Mouse (Mus musculus): ENCODE measurements around the gene Atf2. TPM values are rescaled to one million over a fixed set of nuclear protein-coding genes. Genes with fewer than 3 reads are reported as not detected.
A peak's percentile ranks its signal among the peaks of the same experiment; 100 is the strongest.
"Not testable (repeated sequence)": the region's sequence is repeated elsewhere in the genome, so short reads cannot be mapped to it uniquely, and the experiment has no call there.

The Atf2 gene
- total RNA-seq (2021): 10 to 100 TPM; 17.6 to 19.9 TPM
- long read RNA-seq, experiment 1, full-length matches to known transcripts: 2 of 5 reads
- long read RNA-seq, experiment 1, partial matches to known transcripts: 1 of 5 reads
- long read RNA-seq, experiment 1, other reads (novel, unspliced or antisense): 2 of 5 reads
- long read RNA-seq, experiment 2, partial matches to known transcripts: 0 of 5 reads
- long read RNA-seq, experiment 2, other reads (novel, unspliced or antisense): 3 of 5 reads

DNA sequence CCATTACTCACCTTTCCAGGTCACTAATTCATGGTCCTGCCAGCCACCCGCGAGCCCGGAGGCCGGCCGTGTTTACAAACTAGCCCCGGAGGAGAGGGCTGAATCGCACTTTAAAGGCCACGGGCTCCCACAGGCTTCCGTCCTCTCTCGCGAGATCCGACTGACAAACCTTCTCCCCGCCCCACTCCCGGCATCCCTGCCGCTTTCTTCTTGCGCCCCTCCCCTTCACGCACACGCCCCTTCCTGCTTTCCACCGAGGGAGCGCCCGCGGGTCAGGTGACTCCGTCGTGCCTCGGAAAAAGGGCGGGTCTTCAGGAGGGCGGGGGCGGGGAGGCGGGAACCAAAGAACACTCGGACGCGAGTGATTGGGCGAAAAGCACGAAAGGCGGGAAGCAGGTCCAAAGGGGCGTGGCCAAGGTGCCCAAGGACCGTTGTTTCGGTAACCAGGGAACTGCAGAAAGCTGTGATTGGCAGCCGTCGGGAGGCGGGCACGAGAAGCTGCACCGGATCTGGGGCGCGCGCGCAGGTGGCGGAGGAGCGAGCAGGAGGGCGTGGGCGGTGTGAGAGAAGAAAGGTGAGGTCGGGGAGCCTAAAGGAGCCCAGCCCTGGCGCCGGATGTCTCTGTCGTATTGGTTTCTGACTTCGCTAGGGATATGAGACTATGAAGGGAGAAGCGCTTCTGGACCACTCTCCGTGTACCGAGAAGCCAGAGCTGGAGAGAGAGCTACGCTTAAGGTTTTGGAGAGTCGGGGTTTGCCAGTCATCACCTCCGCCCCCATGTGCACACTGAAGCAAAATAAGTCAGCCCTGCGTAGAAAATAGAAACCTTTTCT lies at the start of gene Atf2:
Gene Atf2, minus strand, starts transcription at position 176 of the 833 bp plus-strand sequence.
- peak; percentile 98 for DNase-seq

DNA sequence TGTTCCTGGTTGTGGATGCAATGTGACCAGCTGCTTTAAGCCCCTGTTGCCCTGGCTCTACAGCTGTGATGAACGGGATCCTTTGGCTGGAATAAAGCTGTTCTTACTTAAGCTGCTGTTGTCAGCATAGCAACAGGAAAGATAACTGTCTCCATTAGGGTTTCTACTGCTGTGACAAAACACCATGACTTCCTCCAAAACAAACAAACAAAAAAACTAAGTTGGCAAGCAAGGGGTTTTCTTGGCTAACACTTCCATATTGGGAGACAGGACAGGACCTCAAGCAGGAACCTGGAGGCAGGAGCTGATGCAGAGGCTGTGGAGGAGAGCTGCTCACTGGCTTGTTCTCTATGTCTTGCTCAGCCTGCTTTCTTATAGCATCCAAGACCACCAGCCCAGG lies 48.8 kb upstream of the Atf2 start:
- no peak for DNase-seq

- DNase-seq: no peak
Observed at GRCm38 (mm10) chr2:73940471-73940870, 48.0 kb upstream of the Atf2 start.

DNA sequence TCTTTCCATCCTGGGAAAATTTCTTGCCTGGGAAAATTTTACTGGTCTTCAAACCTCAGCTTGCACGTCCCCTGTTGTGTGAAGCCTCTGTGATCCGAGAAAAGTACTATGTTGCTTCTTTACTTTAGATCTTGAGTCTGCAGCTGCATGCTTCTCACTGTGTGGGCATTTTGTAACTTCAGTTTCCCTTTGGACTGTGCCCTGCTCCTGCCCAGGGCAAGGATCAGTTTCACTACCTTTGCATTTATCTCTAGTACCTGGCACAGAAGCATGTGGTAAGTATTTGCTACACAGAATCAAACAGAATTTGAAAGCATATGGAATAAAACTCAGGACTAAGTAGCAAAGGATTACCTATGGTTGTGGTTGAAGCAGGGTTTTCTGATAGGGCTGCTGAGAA lies 46.5 kb upstream of the Atf2 start:
- DNase-seq: no peak

GRCm38 (mm10) chr2:73932676-73933313 lies 40.4 kb upstream of the Atf2 start:
- DNase-seq: no peak

GRCm38 (mm10) chr2:73927711-73928110 lies 35.3 kb upstream of the Atf2 start:
- DNase-seq: no peak

- no peak for DNase-seq
Observed at GRCm38 (mm10) chr2:73925539-73925938, 33.1 kb upstream of the Atf2 start.

GRCm38 (mm10) chr2:73925089-73925488 lies 32.6 kb upstream of the Atf2 start:
- peak; percentile 23 for DNase-seq

GRCm38 (mm10) chr2:73919642-73920041 lies 27.2 kb upstream of the Atf2 start:
- DNase-seq: peak; percentile 20

- no peak for DNase-seq
Observed at GRCm38 (mm10) chr2:73912264-73912663, 19.8 kb upstream of the Atf2 start.

GRCm38 (mm10) chr2:73911175-73911700 lies 18.8 kb upstream of the Atf2 start, which contains the start of gene Atp5g3:
Atp5g3 (minus strand) TSS chr2:73911326.
- DNase-seq: peak; percentile 90

GRCm38 (mm10) chr2:73910571-73911174 lies 18.2 kb upstream of the Atf2 start:
- peak; percentile 64 for DNase-seq

DNA sequence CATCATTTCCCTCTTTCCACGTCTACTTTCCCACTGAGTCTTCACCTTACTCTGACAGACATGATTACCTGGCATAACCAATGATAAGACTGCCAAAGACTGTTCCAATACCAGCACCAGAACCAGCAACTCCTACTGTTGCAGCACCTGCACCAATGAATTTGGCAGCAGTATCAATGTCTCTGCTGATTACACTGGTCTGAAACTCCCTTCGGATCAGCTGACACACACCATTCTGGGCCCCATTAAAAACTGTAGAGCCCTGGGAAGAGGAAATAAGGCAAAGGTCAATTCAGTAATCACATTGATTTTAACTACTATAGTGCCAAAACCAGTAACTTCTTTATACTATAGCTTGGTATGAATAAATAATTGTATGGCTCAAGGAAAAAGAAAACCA lies 16.7 kb upstream of the Atf2 start:
- no peak for DNase-seq

DNA sequence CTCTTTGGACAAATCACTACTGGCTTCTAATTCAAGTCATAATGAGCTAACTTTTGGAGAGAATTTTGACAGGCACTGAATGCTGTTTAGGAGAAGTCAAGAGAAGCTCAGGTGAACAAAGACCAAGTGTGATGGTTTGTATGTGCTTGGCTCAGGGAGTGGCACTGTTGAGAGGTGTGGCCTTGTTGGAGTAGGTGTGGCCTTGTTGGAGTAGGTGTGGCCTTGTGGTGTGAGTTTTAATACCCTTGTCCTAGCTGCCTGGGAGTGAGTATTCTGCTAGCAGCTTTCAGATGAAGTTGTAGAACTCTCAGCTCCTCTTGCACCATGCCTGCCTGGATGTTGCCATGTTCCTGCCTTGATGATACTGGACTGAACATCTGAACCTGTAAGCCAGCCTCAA lies 12.2 kb upstream of the Atf2 start:
- DNase-seq: not testable (repeated sequence)

DNA sequence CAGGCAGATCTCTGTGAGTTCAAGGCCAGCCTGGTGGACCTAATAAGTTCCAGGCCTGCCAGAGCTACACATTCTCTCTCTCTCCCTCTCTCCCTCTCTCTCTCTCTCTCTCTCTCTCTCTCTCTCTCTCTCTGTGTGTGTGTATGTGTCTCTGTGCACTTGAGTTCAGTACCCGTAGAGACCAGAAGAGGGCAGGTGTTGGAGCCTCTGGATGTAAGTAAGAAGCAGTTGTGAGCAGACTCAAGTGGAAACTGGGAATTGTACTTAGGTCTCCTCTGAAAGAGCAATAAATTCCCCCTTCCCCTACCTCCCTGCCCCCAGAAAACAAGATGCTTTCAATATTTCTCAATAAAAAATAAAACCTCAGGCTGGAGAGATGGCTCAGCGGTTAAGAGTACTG lies 11.1 kb upstream of the Atf2 start:
- no peak for DNase-seq

DNA sequence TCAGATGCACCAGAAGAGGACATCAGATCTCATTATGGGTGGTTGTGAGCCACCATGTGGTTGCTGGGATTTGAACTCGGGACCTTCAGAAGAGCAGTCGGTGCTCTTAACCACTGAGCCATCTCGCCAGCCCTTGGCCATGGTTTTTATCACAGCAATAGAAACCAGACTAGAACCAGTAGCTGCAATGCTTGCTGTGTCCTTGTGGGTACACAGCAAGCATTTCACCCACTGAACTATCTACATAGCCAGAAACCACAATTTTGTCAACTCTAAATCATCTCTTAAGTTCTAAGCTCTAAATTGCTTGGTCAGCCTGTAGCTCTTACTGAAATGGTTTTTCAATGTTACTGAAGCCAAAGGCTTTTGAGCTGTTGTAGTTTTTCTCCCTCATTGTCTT lies 9.9 kb upstream of the Atf2 start:
- DNase-seq: not testable (repeated sequence)

GRCm38 (mm10) chr2:73901169-73901568 lies 8.7 kb upstream of the Atf2 start:
- no peak for DNase-seq

- no peak for DNase-seq
Observed at GRCm38 (mm10) chr2:73900364-73900763, 7.9 kb upstream of the Atf2 start.

DNA sequence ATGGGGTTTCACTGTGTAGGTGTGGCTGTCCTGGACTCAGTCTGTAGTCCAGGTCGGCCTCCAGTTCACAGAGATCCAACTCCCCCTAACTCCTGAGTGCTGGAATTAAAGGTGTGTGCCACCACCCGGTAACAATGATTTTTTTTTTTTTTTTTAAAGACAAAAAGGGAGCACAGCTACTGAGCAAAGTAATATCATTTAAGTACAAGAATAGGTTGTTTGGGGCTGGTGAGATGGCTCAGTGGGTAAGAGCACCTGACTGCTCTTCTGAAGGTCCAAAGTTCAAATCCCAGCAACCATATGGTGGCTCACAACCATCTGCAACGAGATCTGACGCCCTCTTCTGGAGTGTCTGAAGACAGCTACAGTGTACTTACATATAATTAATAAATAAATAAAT lies 4.5 kb upstream of the Atf2 start:
- DNase-seq: not testable (repeated sequence)

- DNase-seq: no peak
Observed at GRCm38 (mm10) chr2:73893473-73894270, 1.2 kb upstream of the Atf2 start.

GRCm38 (mm10) chr2:73891701-73892463 lies 557 bp downstream of the Atf2 start:
- DNase-seq: peak; percentile 22

Measured in gastrocnemius, postnatal 25 days (tissue).